Mouse (Mus musculus) E14TG2a.4 (cell line): Measurements from ENCODE around the gene Pbld2.

Experiments
- H3K27me3 ChIP-seq: 2 replicates; pipeline ENCODE4 v1.6.1; 2014; ENCODE audit warnings: low read length, control low read depth; ENCODE audit not compliant: insufficient read depth
- H3K36me3 ChIP-seq: 2 replicates; pipeline ENCODE4 v1.6.1; 2014; ENCODE audit warnings: low read length, control low read depth; ENCODE audit not compliant: insufficient read depth
- H3K4me1 ChIP-seq: replicated peaks from 2 replicates; pipeline ENCODE4 v1.6.1; 2014; ENCODE audit warnings: low read depth, low read length, control low read depth
- H3K4me3 ChIP-seq: replicated peaks from 2 replicates; pipeline ENCODE4 v1.5.1; 2014; ENCODE audit warnings: mild to moderate bottlenecking, low read length
- H3K9me3 ChIP-seq: 2 replicates; pipeline ENCODE4 v1.6.1; 2014; ENCODE audit warnings: low read length, control low read depth
- CTCF ChIP-seq: conservative IDR thresholded peaks from 2 replicates; pipeline ENCODE4 v1.5.1; 2014; ENCODE audit warnings: low read length
- NANOG ChIP-seq: IDR thresholded peaks from 2 replicates; pipeline ENCODE4 v1.6.1; 2014; ENCODE audit warnings: borderline replicate concordance, low read length, mixed read lengths
- POU5F1 ChIP-seq: IDR thresholded peaks from 2 replicates; pipeline ENCODE4 v1.6.1; 2014; ENCODE audit warnings: low read length, borderline replicate concordance

Pbld2 gene

GRCm38 (mm10) chr10:63061266-63061665 lies 37.2 kb downstream of the Pbld2 start:
- TF ChIP-seq NANOG (no peak), POU5F1 (no peak), CTCF (no peak)
- Histone ChIP-seq H3K36me3 (no peaks in the 10 kb centered on the region), H3K9me3 (no peaks in the 10 kb centered on the region), H3K4me1 (peaks cover 35% of the 10 kb centered on the region), H3K4me3 (peak overlapping the region; percentile 68), H3K27me3 (peaks cover 26% of the 10 kb centered on the region)

GRCm38 (mm10) chr10:63062696-63063095 lies 38.6 kb downstream of the Pbld2 start:
- no peak overlapping the region for H3K4me3 ChIP-seq
- H3K36me3 ChIP-seq: no peaks in the 10 kb centered on the region
- TF ChIP-seq CTCF (no peak), POU5F1 (no peak), NANOG (no peak)
- H3K27me3 ChIP-seq: peaks cover 26% of the 10 kb centered on the region
- peaks cover 23% of the 10 kb centered on the region for H3K4me1 ChIP-seq
- H3K9me3 ChIP-seq: no peaks in the 10 kb centered on the region

- Histone ChIP-seq H3K27me3 (peaks cover 24% of the 10 kb centered on the region), H3K4me1 (peaks cover 21% of the 10 kb centered on the region), H3K36me3 (no peaks in the 10 kb centered on the region), H3K9me3 (no peaks in the 10 kb centered on the region), H3K4me3 (no peak overlapping the region)
- TF ChIP-seq CTCF: no peak
- no peak for TF ChIP-seq NANOG
- no peak for TF ChIP-seq POU5F1
Measured at GRCm38 (mm10) chr10:63063365-63063764, 39.2 kb downstream of the Pbld2 start.

- Histone ChIP-seq H3K4me1 (peaks cover 21% of the 10 kb centered on the region), H3K36me3 (no peaks in the 10 kb centered on the region), H3K9me3 (peaks cover 7% of the 10 kb centered on the region; the same call in 1 of the 2 replicates), H3K4me3 (no peak overlapping the region), H3K27me3 (peaks cover 18% of the 10 kb centered on the region)
- TF ChIP-seq POU5F1 (no peak), CTCF (no peak)
Measured at GRCm38 (mm10) chr10:63064516-63064915, 40.4 kb downstream of the Pbld2 start.

GRCm38 (mm10) chr10:63065561-63065960 lies 41.4 kb downstream of the Pbld2 start:
- H3K27me3 ChIP-seq: peaks cover 14% of the 10 kb centered on the region
- H3K4me3 ChIP-seq: no peak overlapping the region
- TF ChIP-seq POU5F1 (no peak), NANOG (no peak), CTCF (no peak)
- peaks cover 7% of the 10 kb centered on the region; the same call in 1 of the 2 replicates for H3K9me3 ChIP-seq
- no peaks in the 10 kb centered on the region for H3K36me3 ChIP-seq
- peaks cover 21% of the 10 kb centered on the region for H3K4me1 ChIP-seq

GRCm38 (mm10) chr10:63065988-63066387 lies 41.9 kb downstream of the Pbld2 start:
- Histone ChIP-seq H3K9me3 (peaks cover 7% of the 10 kb centered on the region; the same call in 1 of the 2 replicates), H3K4me3 (no peak overlapping the region), H3K27me3 (peaks cover 10% of the 10 kb centered on the region), H3K36me3 (no peaks in the 10 kb centered on the region), H3K4me1 (peaks cover 20% of the 10 kb centered on the region)
- no peak for TF ChIP-seq POU5F1
- peak; percentile 51 for TF ChIP-seq CTCF
- no peak for TF ChIP-seq NANOG

GRCm38 (mm10) chr10:63086304-63086703 lies 62.2 kb downstream of the Pbld2 start:
- Histone ChIP-seq H3K4me3 (no peak overlapping the region), H3K36me3 (no peaks in the 10 kb centered on the region), H3K27me3 (peaks cover 15% of the 10 kb centered on the region), H3K9me3 (no peaks in the 10 kb centered on the region), H3K4me1 (peaks cover 44% of the 10 kb centered on the region)
- TF ChIP-seq NANOG (no peak), CTCF (no peak), POU5F1 (no peak)

GRCm38 (mm10) chr10:63089103-63089757 lies 65.1 kb downstream of the Pbld2 start:
- TF ChIP-seq POU5F1 (peak; percentile 63; the same call in 1 of the 2 replicates), CTCF (no peak), NANOG (peak; percentile 91)
- no peaks in the 10 kb centered on the region for H3K36me3 ChIP-seq

More at GRCm38 (mm10) chr10:63089103-63089757, 65.1 kb downstream of the Pbld2 start:
- peaks cover 43% of the 10 kb centered on the region for H3K4me1 ChIP-seq
- peak overlapping the region; percentile 68 for H3K4me3 ChIP-seq
- H3K27me3 ChIP-seq: peaks cover 33% of the 10 kb centered on the region
- H3K9me3 ChIP-seq: no peaks in the 10 kb centered on the region
